Mouse (Mus musculus) v-Abl transformed pro-B cells (cell line): ENCODE data around the gene Dcdc2c.

Source experiments
- in situ Hi-C, 2 experiments: fragments of 400-800 bp; cut with MboI; formaldehyde crosslinking; loops; one replicate each; pipeline ENCODE4 v1.15.1; 2025; ENCODE audit not compliant: unreplicated experiment in 2 of 2

Dcdc2c gene

DNA sequence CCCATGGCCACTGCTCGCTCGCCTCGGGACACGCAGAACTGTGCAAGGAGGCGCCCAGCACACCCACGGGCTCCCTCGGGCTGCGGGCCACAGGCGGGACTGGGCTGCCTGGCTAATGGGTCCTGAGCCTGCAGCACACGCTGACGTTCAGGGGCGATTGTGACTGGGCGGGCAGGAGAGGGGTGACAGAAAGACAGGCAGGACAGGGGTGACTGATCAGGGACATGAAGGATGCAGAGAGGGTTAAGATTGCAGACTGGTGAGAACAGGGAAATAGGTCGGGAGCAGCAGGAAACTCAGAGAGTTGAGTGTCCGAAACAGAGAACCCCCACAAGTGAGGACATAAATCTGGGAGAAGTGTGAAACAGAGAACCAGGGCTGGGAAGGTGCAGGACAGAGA is at the start of gene Dcdc2c:
TSS of gene Dcdc2c (minus strand) at position 101 of the 400 bp plus-strand sequence.
- in situ Hi-C loops = no loop called here

- in situ Hi-C loops = loop anchor here in 1 of 2 experiments (25.0 kb wide), 2 partner anchors 1439 to 1989 kb away; partner anchors contain the start of gene Tmem18
Measured at GRCm38 (mm10) chr12:28598526-28598991, 46.4 kb upstream of the Dcdc2c start.

- in situ Hi-C loops = loop anchor here in 1 of 2 experiments (25.0 kb wide), 2 partner anchors 1439 to 1989 kb away; partner anchors contain the start of gene Tmem18
Measured at GRCm38 (mm10) chr12:28598110-28598509, 45.9 kb upstream of the Dcdc2c start.

GRCm38 (mm10) chr12:28597699-28598098 is 45.5 kb upstream of the Dcdc2c start:
- in situ Hi-C loops = loop anchor here in 1 of 2 experiments (25.0 kb wide), 2 partner anchors 1440 to 1990 kb away; partner anchors contain the start of gene Tmem18

DNA sequence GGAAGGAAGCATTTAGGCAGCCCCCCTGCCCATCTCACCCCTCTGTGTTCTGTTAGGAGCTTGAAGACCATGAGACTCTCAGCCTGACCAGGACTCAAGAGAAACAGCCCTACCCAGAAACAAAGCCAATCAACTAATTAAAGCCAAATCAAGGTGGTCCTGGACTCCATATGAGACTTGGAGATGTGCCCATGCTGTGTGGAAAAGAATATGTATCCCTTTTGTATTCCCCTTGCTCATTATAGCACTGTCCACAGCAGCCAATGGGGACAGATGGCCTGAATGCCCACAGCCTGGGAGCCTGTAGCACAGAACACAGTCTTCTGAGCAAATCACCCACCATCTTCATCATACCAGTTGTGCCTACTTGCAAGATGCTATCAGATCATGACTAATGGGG is 44.7 kb upstream of the Dcdc2c start:
- in situ Hi-C loops = loop anchor here in 1 of 2 experiments (25.0 kb wide), 2 partner anchors 1440 to 1990 kb away; partner anchors contain the start of gene Tmem18

DNA sequence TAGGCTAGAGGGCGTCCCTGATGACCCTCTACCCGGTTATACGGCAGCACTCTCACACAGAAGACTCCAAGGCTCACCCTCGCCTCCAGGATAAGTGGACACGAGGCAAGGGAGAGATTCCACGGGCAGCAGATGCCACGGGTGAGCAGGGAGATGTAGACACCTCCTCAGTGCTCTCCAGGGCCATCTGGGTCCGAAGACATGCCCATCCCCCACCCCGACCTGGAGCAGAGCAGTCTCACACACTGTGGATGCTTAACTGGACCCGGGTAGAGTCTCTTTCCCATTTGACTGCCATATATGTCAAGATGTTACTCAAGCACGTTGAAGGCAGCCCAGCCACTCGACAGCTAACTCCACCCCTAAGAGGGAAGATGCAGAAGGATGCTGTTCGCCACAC is 38.2 kb upstream of the Dcdc2c start:
- in situ Hi-C loops = loop anchor here in 1 of 2 experiments (25.0 kb wide), 2 partner anchors 1447 to 1997 kb away; partner anchors contain the start of gene Tmem18

DNA sequence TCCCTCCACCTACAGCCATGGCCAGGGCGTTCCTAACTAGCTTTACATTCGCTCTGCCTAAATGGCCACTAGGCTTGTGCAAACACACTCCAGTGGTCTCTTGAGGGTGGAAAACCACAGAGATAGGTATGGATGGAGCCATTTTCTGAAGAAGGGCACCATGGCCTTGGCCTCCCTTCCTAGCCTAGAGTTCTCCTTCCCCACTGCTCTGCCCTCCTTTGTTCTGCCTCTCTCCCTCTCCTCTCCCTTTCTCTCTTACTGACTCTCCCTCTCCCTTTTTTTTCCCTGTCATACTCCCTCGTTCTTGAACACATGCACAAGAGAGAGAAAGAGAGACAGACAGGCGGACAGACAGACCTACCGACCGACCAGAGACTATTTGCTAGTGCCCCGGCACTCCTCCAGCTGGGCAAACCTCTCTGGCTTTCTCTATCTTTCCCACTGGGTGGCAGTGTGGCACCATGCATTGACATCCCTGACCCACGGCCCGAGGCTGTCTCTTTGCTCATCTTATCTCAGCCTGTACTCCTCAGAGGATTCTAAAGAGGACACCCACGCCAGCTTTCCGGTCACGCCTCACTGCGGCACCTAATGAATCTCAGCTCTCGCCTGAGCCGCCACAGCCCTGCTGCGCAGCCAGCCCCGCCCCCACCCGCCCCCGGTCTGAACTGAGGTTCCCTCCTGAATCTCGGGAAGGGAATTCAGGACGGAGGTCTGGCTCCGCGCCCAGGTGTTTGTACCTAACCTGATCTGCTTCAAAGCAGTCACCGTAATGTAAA is 37.1 kb upstream of the Dcdc2c start:
- in situ Hi-C loops = loop anchor here (5.0 to 25.0 kb wide), 6 partner anchors 1286 to 1998 kb away; partner anchors contain the start of gene Tmem18 (in 2 of the 2)

DNA sequence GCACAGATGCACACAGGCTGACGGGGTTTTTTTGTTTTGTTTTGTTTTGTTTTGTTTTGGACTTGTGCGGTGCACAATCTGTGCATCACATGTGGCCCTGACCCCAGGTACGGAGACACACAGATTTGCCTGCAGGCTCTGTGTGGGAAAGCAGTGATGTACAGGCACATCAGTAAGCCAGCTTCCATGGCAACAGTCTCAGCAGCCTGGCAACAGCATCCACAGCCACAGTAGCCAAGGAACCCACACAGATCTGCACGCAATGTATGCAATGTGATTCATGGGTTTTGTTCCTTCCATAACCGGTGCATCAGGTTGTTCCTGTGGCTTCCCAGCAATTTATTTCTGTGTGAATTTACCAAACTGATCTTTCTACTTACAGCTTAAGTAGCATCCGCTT is 35.8 kb upstream of the Dcdc2c start:
- in situ Hi-C loops = loop anchor here (5.0 to 25.0 kb wide), 6 partner anchors 1287 to 1999 kb away; partner anchors contain the start of gene Tmem18 (in 2 of the 2)

- in situ Hi-C loops = loop anchor here (10.0 to 25.0 kb wide), 5 partner anchors 1291 to 2003 kb away; partner anchors contain the start of gene Tmem18 (in 2 of the 2)
Measured at GRCm38 (mm10) chr12:28584036-28584435, 31.8 kb upstream of the Dcdc2c start.

- in situ Hi-C loops = loop anchor here (10.0 to 25.0 kb wide), 5 partner anchors 1292 to 2005 kb away; partner anchors contain the start of gene Tmem18 (in 2 of the 2)
Measured at GRCm38 (mm10) chr12:28582423-28582822, 30.2 kb upstream of the Dcdc2c start, which contains the start of gene Allc. Allc (minus strand) TSS chr12:28582523.

DNA sequence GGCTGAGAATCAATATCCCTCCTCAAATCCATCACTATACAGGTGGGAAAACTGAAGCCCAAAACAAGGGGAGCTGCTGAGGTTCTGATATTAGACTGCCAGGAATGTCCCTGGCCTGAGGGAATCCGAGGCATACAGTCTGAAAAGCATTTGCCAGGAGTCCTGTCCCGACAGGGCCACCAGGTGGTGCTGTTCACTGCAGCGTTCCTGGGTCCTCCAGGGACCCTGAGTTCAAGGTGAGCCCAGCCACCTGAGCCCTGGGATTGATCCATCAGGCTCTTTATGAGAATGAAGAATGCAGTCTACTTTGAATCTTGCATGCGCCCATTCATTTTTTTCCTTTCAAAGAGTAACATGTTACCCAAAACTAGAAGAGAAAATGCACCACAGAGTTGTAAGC is 26.9 kb upstream of the Dcdc2c start:
- in situ Hi-C loops = loop anchor here in 1 of 2 experiments (25.0 kb wide), 2 partner anchors 1458 to 2008 kb away; partner anchors contain the start of gene Tmem18

DNA sequence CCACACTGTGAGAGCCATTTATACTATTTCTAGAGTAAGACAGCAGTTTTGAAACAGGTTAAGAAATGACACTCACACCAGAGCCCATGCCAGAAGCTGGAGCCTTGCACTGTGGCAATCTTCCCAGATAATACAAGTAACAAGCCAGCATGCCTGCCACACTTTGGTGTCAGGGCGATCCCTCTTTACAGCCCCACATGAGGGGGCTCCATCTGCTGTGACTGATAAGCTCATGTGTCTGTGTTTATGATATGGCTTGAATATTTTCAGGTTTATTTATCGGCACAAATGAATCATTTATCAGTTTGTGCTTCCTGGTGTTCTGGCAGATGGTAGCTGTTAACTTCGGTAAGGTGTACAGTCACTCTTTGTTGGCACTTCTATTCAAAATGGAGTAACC is 25.9 kb upstream of the Dcdc2c start:
- in situ Hi-C loops = loop anchor here in 1 of 2 experiments (25.0 kb wide), 2 partner anchors 1459 to 2009 kb away; partner anchors contain the start of gene Tmem18

- in situ Hi-C loops = loop anchor here in 1 of 2 experiments (25.0 kb wide), 2 partner anchors 1462 to 2012 kb away; partner anchors contain the start of gene Tmem18
Measured at GRCm38 (mm10) chr12:28575366-28576070, 23.3 kb upstream of the Dcdc2c start.

DNA sequence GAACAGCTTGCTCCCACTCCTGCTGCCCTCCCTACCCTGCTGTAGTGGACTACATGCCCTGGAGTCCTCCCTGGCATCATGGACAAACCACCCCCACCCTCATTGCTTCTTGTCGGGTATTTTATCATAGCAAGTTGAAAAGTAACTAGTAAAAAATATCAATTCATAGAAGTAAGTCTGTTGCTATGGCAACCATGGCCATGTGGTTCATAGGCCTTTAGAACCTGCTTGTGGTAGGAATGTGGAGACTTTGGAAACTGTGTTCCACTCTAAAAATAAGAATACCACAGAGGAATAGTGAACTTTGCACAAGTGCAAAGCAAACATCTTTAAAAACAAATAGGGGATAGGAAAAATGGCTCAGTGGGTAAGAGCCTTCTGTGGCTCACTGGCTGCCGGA is 20.0 kb upstream of the Dcdc2c start:
- in situ Hi-C loops = no loop called here

- in situ Hi-C loops = no loop called here
Measured at GRCm38 (mm10) chr12:28551775-28552174, 424 bp downstream of the Dcdc2c start.

GRCm38 (mm10) chr12:28548887-28549286 is 3.3 kb downstream of the Dcdc2c start:
- in situ Hi-C loops = no loop called here

DNA sequence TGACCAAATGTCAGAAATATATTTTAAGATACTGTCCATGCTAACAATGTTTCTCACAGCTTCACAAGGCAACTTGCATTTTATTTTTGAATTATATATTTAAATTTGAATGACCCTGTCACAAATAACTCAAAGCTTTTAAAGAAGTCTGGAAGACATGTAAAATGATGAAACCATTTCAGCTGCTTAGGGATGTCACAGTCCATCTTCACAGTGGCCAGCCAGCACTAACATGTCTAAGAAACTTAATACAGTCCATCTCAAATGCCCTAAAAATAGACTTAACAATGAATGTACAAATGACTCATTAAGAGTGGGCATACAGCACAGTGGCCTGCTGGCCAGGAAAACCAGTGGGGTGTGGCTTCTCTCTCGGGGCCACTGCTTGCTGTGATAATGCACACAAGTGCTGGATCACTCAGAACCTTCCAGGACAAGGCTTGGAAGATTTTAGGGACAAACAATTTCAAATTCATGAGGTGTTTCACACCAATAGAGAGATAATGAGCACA is 37.9 kb downstream of the Dcdc2c start:
- in situ Hi-C loops = no loop called here

DNA sequence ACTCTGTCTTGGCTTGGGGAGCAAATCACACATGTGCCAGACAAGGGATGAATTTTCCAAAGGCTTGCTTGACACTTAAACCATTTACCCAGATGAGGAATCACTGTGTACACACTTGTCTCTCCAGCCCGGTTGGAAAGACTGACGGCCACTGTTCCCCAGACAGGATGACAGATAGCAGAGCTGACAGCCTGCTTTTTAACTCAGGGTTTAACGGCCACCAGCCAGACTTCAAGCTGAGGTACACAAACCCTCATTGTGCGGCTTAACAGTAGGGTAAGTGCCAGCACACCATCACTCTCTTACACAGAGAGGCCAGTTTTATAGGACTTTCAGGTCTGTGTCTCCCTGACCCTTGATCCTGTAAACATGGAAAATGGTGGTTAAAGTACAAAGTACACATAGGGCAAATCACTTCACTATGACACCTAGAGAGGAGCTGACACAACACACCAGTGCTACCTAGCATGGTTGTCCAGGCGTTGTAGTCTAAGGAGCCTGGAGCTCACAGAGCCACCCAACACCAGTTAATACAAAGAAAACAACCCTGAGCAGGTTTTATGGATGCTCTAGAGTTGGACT is 42.4 kb downstream of the Dcdc2c start:
- in situ Hi-C loops = no loop called here

DNA sequence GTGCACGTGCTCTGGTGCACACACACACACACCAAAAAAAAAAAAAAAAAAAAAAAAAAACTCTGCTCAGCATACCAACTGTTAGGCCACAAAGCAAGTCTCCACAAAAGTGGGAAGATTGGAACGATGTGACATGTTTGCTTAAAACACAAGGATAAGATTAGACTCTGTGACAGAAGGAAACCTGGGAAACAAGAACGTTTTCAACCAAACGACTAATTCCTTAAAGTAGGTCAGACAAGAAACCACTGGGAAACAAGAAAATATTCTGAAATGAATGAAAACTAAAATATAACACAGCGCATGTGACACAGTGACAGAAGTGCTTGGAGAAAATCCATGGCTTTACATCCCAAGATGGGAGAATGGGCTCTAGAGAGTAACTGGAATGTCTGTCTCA is 57.9 kb downstream of the Dcdc2c start:
- in situ Hi-C loops = no loop called here
